Mouse (Mus musculus) small intestine, adult 2 months (tissue): ENCODE measurements around the gene Gm43552. TPM values are rescaled to one million over a fixed set of nuclear protein-coding genes. Genes with fewer than 3 reads are reported as not detected.
A peak's percentile ranks its signal among the peaks of the same experiment; 100 is the strongest.

ENCODE experiments used
- H3K27ac ChIP-seq: fragments of 200-500 bp; 2 replicates; pipeline ENCODE4 v1.5.1; 2012; ENCODE audit warnings: low read depth, low read length, control low read depth, inconsistent platforms; ENCODE audit not compliant: insufficient read depth
- H3K27me3 ChIP-seq: fragments of 200-500 bp; 2 replicates; pipeline ENCODE4 v1.6.1; 2012; ENCODE audit warnings: mild to moderate bottlenecking, moderate library complexity, low read length, inconsistent platforms; ENCODE audit not compliant: control insufficient read depth, insufficient read depth
- H3K36me3 ChIP-seq: fragments of 200-500 bp; 2 replicates; pipeline ENCODE4 v1.6.1; 2012; ENCODE audit warnings: mild to moderate bottlenecking, low read length, control low read depth, inconsistent platforms; ENCODE audit not compliant: control insufficient read depth, insufficient read depth
- H3K4me1 ChIP-seq: fragments of 200-500 bp; 2 replicates; pipeline ENCODE4 v1.6.1; 2012; ENCODE audit warnings: low read length, inconsistent platforms, mixed read lengths; ENCODE audit not compliant: control insufficient read depth, insufficient read depth, insufficient read length
- H3K4me3 ChIP-seq: fragments of 200-500 bp; 2 replicates; pipeline ENCODE4 v1.5.1; 2012; ENCODE audit warnings: low read depth, mild to moderate bottlenecking, control low read depth, inconsistent platforms, low read length, moderate library complexity
- CTCF ChIP-seq: fragments of 200-500 bp; IDR thresholded peaks from 2 replicates; pipeline ENCODE4 v1.5.1; 2012; ENCODE audit warnings: low read depth, mild to moderate bottlenecking, control low read depth, inconsistent platforms, low read length, moderate library complexity, mixed read lengths; ENCODE audit not compliant: insufficient replicate concordance, insufficient read length; ENCODE audit errors: extremely low read depth
- POLR2A ChIP-seq: fragments of 200-500 bp; IDR thresholded peaks from 2 replicates; pipeline ENCODE4 v1.6.1; 2012; ENCODE audit warnings: low read depth, mild to moderate bottlenecking, control low read depth, inconsistent platforms, low read length, moderate library complexity
- WGBS: fragments of 180-500 bp; shearing (Covaris S2); methylation state at CpG from one replicate; pipeline ENCODE4 v1.1.7; 2018; 5-methylcytosine and 5-hydroxymethylcytosine counted together
- polyA plus RNA-seq: library from polyadenylated mRNA; depleted of rRNA; stranded (reverse); fragments of >200 nt; gene quantifications from 2 replicates; pipeline ENCODE4 v1.2.3, GENCODE M21; 2012; rRNA removed

Gm43552 gene
- 1.4 TPM in 1 of 2 replicates, not detected in the other for polyA plus RNA-seq

DNA sequence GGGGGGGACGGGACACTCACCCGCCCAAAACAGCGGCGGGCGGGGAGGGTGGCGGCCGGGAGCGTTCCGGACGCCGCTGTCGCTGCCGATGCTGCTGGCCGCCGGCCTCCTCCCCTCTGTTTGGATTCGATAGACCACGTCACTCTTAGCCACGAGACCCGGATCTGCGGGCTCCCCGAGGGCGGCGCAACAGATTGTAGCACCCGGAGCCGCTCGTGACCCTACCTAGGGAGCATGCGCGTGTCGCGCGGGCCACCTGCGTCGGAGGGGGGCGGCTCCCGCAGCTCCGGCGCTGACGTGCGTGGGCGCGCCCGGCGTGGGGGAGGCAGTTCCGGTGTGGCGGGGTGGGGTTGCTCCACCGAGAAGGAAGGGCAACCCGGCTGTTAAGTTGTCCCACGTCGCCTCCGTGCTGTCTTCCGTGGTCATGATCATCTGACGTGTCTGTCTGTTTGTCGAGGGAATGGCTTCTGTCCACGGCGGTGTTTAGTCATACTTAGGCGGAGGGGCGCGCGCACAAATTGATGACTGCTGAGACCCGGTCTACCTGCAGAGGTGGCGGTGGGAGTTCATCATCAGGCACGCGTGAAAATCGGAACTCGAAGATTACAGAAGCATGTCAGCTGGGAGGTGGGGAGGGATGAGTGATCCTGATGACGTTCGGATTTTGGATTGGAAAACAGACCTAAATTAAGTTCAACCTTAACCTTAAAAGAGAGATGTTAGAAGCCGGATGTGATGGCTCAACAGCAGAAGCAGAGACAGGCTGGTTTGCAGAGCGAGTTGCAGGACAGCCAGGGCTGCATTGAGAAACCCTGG, at the start of gene Gm43552:
Gm43552 (minus strand) TSS at position 118 of the 816 bp plus-strand sequence.
- Histone ChIP-seq H3K4me3 (peak within 1 kb of the TSS; percentile 82), H3K36me3 (peaks cover 2% of the 10 kb centered on the region; the same call in 1 of the 2 replicates), H3K27ac (peak within 1 kb of the TSS; percentile 90), H3K27me3 (no peaks in the 10 kb centered on the region), H3K4me1 (peaks cover 2% of the 10 kb centered on the region; the same call in 1 of the 2 replicates)
- WGBS = under 1% methylated on average over 68 of the region's 69 CpGs
- TF ChIP-seq CTCF (no peak), POLR2A (peak; percentile 92)

DNA sequence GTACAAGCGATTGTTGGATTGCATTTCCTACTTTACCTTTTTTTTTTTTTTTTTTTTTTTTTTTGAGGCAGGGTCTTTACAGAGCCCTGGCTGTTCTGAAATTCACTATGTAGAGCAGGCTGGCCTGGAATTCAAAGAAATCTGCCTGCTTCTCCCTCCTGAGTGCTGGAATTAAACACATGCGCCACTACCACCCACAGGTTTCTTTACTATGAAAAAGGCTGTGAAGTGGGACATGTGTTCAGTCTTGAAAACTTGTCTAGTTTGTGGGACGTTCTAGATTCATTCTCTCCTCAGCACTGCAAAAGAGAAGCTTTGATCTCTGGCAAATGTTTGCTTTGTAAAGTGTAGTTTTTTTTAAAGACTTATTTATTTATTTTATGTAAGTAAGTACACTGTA, 49.3 kb upstream of the Gm43552 start:
- WGBS = 80% methylated on average over 3 of the region's 3 CpGs
- no peaks in the 10 kb centered on the region for H3K27me3 ChIP-seq
- TF ChIP-seq POLR2A = no peak
- no peak for TF ChIP-seq CTCF
- H3K27ac ChIP-seq = no peak overlapping the region
- no peaks in the 10 kb centered on the region for H3K4me1 ChIP-seq
- H3K36me3 ChIP-seq = 0 out of 2 replicates have a peak, but pooled peaks cover 4% of the 10 kb centered on the region
- H3K4me3 ChIP-seq = no peak overlapping the region

DNA sequence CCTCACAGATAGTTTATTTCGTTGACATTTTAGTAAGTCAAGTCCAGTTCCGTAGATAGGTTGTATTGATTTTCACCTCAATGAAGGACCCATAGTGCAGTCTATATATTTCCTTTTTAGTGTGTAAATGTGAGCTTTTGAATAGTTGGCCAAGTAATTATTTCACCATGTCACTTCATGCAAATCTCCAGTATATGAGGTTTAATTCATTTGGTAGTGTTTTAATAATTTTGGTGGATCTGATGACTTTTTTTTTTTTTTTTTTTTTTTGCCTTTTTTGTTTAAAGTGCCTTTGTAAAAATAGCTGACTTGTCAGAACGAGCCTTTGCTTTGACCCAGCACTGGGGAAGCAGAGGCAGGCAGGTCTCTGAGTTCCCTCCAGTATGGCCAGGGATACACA, 47.2 kb upstream of the Gm43552 start:
- WGBS = 76% methylated on average over 3 of the region's 3 CpGs
- Histone ChIP-seq H3K27me3 (no peaks in the 10 kb centered on the region), H3K4me3 (no peak overlapping the region), H3K27ac (no peak overlapping the region), H3K36me3 (0 out of 2 replicates have a peak, but pooled peaks cover 2% of the 10 kb centered on the region), H3K4me1 (no peaks in the 10 kb centered on the region)
- TF ChIP-seq POLR2A (no peak), CTCF (no peak)

DNA sequence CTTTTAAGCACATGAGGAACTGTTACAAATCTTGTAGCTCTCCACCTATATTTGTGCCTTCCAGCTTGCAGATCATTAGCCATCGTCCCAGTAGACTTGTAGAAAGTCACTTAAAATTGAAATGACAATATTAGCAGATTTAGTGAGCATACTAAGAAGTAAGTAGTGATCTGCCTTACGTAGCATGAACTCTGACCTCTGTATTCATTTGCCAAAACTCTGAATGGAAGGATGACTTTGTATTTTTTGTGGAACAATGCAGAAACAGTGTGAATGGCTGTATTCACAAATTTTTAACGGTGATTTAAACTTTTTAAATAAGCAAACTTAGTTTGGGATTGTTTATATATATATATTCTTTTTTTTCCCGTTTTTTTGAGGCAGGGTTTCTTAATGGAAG, 46.2 kb upstream of the Gm43552 start:
- no peaks in the 10 kb centered on the region for H3K4me1 ChIP-seq
- H3K27ac ChIP-seq = no peak overlapping the region
- 17% methylated on average over 4 of the region's 4 CpGs for WGBS
- no peak overlapping the region for H3K4me3 ChIP-seq
- TF ChIP-seq POLR2A (no peak), CTCF (no peak)
- 0 out of 2 replicates have a peak, but pooled peaks cover 2% of the 10 kb centered on the region for H3K36me3 ChIP-seq
- H3K27me3 ChIP-seq = no peaks in the 10 kb centered on the region

DNA sequence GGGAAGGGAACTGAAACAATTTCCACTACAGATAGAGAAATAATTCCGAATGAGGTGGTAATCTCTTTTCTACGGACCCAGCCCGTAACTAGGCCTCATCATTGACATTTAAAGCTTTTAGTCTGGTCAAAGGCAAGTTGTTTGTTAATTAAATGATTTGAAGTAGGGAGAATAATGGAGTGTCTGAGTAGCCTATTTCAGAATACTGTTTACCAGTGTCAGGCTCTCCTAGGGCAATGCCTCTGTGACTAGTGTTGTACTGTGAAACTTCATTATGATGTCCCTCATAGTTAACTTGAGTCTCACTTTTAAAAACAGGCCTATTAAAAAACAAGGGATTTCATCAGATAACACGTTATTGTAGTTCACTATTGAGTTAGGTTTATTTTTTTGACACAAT, 45.5 kb upstream of the Gm43552 start:
- WGBS = 2% methylated on average over 4 of the region's 4 CpGs
- H3K4me1 ChIP-seq = no peaks in the 10 kb centered on the region
- TF ChIP-seq CTCF (no peak), POLR2A (no peak)
- no peaks in the 10 kb centered on the region for H3K27me3 ChIP-seq
- H3K27ac ChIP-seq = peak overlapping the region; percentile 83
- H3K36me3 ChIP-seq = 0 out of 2 replicates have a peak, but pooled peaks cover 2% of the 10 kb centered on the region
- peak overlapping the region; percentile 78 for H3K4me3 ChIP-seq

DNA sequence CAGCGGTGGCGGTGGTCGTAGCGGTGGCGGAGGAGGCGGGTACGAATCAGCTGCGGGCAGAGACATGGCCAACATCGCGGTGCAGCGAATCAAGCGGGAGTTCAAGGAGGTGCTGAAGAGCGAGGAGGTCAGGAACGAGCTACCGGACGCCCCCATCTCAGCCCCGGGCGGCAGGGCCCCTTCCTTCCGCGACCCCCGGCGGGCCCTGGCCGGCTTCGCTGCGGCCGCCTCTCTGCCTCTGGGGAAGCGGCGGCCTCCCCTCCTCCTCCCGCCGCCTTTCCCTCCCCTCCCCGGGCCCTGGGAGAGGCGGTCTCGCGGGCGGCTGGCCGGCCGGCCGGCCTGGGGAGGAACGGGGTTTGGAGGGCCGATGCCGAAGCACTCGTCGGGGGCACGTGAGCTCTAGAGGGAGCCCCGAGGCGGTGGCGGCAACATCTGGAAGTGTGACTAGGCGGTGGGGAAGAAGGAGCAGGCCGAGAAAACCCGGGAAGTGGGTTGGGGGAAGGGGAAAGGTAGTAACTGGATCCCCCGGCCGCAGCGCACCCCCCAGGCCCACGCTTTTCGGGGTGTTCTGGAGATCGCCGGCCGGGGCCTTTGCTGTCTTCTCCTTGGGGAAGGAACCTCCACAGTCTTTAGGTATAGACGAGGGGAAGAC, 44.9 kb upstream of the Gm43552 start:
- TF ChIP-seq POLR2A (no peak), CTCF (no peak)
- H3K27ac ChIP-seq = peak overlapping the region; percentile 83
- under 1% methylated on average over 46 of the region's 59 CpGs for WGBS

More for the DNA sequence above, 44.9 kb upstream of the Gm43552 start:
- H3K36me3 ChIP-seq = 0 out of 2 replicates have a peak, but pooled peaks cover 2% of the 10 kb centered on the region
- no peaks in the 10 kb centered on the region for H3K27me3 ChIP-seq
- H3K4me3 ChIP-seq = peak overlapping the region; percentile 78
- H3K4me1 ChIP-seq = no peaks in the 10 kb centered on the region
